Comparison of ENCODE assay signal across 9 mouse cellular contexts in genomic region chr9:64025565-64025964, GRCm38 (mm10). TPM values are rescaled to one million over a fixed set of nuclear protein-coding genes. Genes with fewer than 3 reads are reported as not detected.
DNase-seq lines count a peak whose midpoint lies in the region; ATAC-seq and TF ChIP-seq lines count a peak whose summit lies in the region.
"Had no signal": no experiment of that assay in that cellular context is flagged by ENCODE, and none has a peak within 500 bp of the region (broad histone marks: within the 10 kb centered on the region; RNA-seq: fewer than 3 reads in every experiment).

No protein-coding gene starts in this region.

- H3K9me3 ChIP-seq in intestine, postnatal 0 days (ENCODE audit: control insufficient read depth), result no peaks in the 10 kb centered on the region
- no peaks in the 10 kb centered on the region for H3K9me3 ChIP-seq in midbrain, postnatal 0 days (ENCODE audit: low read length)
- H3K9me3 ChIP-seq in hindbrain, embryonic 12.5 days (replicated peaks), result no peaks in the 10 kb centered on the region
- H3K9me3 ChIP-seq: megakaryocyte, embryonic 14.5 days had no signal

- ATAC-seq in intestine, postnatal 0 days, result no peak
- ATAC-seq in midbrain, postnatal 0 days (ENCODE audit: low FRiP score), result no peak
- no peak for ATAC-seq in hindbrain, embryonic 12.5 days (ENCODE audit: low FRiP score)

- H3K36me3 ChIP-seq in intestine, postnatal 0 days (ENCODE audit: control insufficient read depth, insufficient read depth), result no peaks in the 10 kb centered on the region; the same call in 1 of the 2 replicates
- H3K36me3 ChIP-seq in midbrain, postnatal 0 days (ENCODE audit: insufficient read depth, low read length), result no peaks in the 10 kb centered on the region
- H3K36me3 ChIP-seq in hindbrain, embryonic 12.5 days, result no peaks in the 10 kb centered on the region

- TF ChIP-seq CTCF in left cerebral cortex, adult 2 months (IDR thresholded peaks at IDR 0.05), result peak; percentile 65
- TF ChIP-seq CTCF in intestine, postnatal 0 days (IDR thresholded peaks at IDR 0.05; ENCODE audit: low read depth), result peak; percentile 84
- peak; percentile 66 for TF ChIP-seq CTCF in midbrain, postnatal 0 days (IDR thresholded peaks at IDR 0.05)

- no peak overlapping the region for H3K4me3 ChIP-seq in left cerebral cortex, adult 2 months
- H3K4me3 ChIP-seq in intestine, postnatal 0 days (ENCODE audit: low read depth, low read length), result no peak overlapping the region
- no peak overlapping the region for H3K4me3 ChIP-seq in midbrain, postnatal 0 days (ENCODE audit: low read depth, low read length)
- H3K4me3 ChIP-seq in hindbrain, embryonic 12.5 days, result no peak overlapping the region

- DNase-seq in left cerebral cortex, adult 2 months (ENCODE audit: extremely low spot score in 1 of 2, low spot score in 2 of 2), result no peak
- DNase-seq in left cerebral cortex, adult 11 months (ENCODE audit: low spot score), result no peak
- peak; percentile 68 for DNase-seq in NIH3T3 (ENCODE audit: low read depth)
- peak; percentile 62 to 69 for DNase-seq in cerebellum, postnatal 14 days
- DNase-seq in midbrain, postnatal 0 days (ENCODE audit: low spot score), result no peak
- DNase-seq in left cerebral cortex, adult 9 months (ENCODE audit: low spot score in 2 of 2), result no peak

- no peak overlapping the region for H3K4me2 ChIP-seq in intestine, postnatal 0 days (replicated peaks; ENCODE audit: low read depth)
- H3K4me2 ChIP-seq in midbrain, postnatal 0 days (ENCODE audit: low read depth, low read length, poor library complexity, severe bottlenecking), result no peak overlapping the region
- no peak overlapping the region for H3K4me2 ChIP-seq in hindbrain, embryonic 12.5 days (replicated peaks)

- no peaks in the 10 kb centered on the region for H3K27me3 ChIP-seq in intestine, postnatal 0 days (replicated peaks; ENCODE audit: control insufficient read depth, insufficient read depth, low read length)
- peaks cover 22% of the 10 kb centered on the region for H3K27me3 ChIP-seq in midbrain, postnatal 0 days (ENCODE audit: insufficient read depth, low read length)
- 0 out of 2 replicates have a peak, but pooled peaks cover 3% of the 10 kb centered on the region for H3K27me3 ChIP-seq in hindbrain, embryonic 12.5 days

- 6% methylated on average over 3 of the region's 3 CpGs for WGBS in intestine, postnatal 0 days
- 7% methylated on average over 3 of the region's 3 CpGs for WGBS in midbrain, postnatal 0 days
- 6% methylated on average over 3 of the region's 3 CpGs for WGBS in hindbrain, embryonic 12.5 days

- no peak overlapping the region for H3K9ac ChIP-seq in intestine, postnatal 0 days (ENCODE audit: low read depth, low read length)
- no peak overlapping the region for H3K9ac ChIP-seq in midbrain, postnatal 0 days (replicated peaks; ENCODE audit: low read length, poor library complexity, severe bottlenecking)
- H3K9ac ChIP-seq in hindbrain, embryonic 12.5 days, result no peak overlapping the region

- no peak overlapping the region for H3K27ac ChIP-seq in left cerebral cortex, adult 2 months
- no peak overlapping the region for H3K27ac ChIP-seq in intestine, postnatal 0 days (ENCODE audit: low read depth, low read length)
- H3K27ac ChIP-seq in midbrain, postnatal 0 days (ENCODE audit: low read depth, low read length), result no peak overlapping the region
- H3K27ac ChIP-seq in hindbrain, embryonic 12.5 days, result no peak overlapping the region

- intact Hi-C loops in left cerebral cortex, adult 2 months (cut with DNase I), result loop anchor here (1.0 to 10.0 kb wide), 2 partner anchors 62 to 881 kb away; partner anchors contain the start of gene Skor1

- H3K4me1 ChIP-seq in intestine, postnatal 0 days (replicated peaks; ENCODE audit: control insufficient read depth, insufficient read depth, low read length), result 0 out of 2 replicates have a peak, but pooled peaks cover 4% of the 10 kb centered on the region
- peaks cover 6% of the 10 kb centered on the region; the same call in 1 of the 2 replicates for H3K4me1 ChIP-seq in midbrain, postnatal 0 days (ENCODE audit: insufficient read depth, low read length)
- H3K4me1 ChIP-seq in hindbrain, embryonic 12.5 days, result peaks cover 23% of the 10 kb centered on the region

RNA-seq across cellular contexts. Expression of gene Smad6, which starts 3.7 kb away (rescaled TPM):
- 1 to 10 TPM; 2.6 to 2.8 TPM for total RNA-seq in left cerebral cortex, adult 2 months (2021)
- 5.4 and 6.1 TPM in 2 replicates for polyA plus RNA-seq in intestine, postnatal 0 days (2015; fragmentation: Nextera tagmentation; extraction: Ambion mirVana)
- 10.4 and 12.7 TPM in 2 replicates for total RNA-seq in midbrain, postnatal 0 days (2014; rRNA removed)
- 0.97 and 1.2 TPM in 2 replicates for polyA plus RNA-seq in midbrain, postnatal 0 days (2015; fragmentation: Nextera tagmentation; extraction: Ambion mirVana)
- polyA plus RNA-seq in hindbrain, embryonic 12.5 days (2016; fragmentation: Nextera tagmentation; extraction: Ambion mirVana), result 12.4 and 13.0 TPM in 2 replicates

Comparison
In these comparisons a context has a peak if more than half of its experiments do, and no peak if none do; other contexts are left out.
1. DNase-seq: peak in NIH3T3 (single experiment) and cerebellum, postnatal 14 days (2 of 2); none in left cerebral cortex, adult 2 months (0 of 2), left cerebral cortex, adult 11 months (single experiment), midbrain, postnatal 0 days (single experiment) and left cerebral cortex, adult 9 months (0 of 2).
2. Peak in every context shown above with its lines, with median percentiles within 50 percentile points of each other: CTCF ChIP-seq.